Mouse (Mus musculus): ENCODE measurements around the gene Pigc. TPM values are rescaled to one million over a fixed set of nuclear protein-coding genes. Genes with fewer than 3 reads are reported as not detected.

The Pigc gene
- polyA plus RNA-seq, 1 experiment from 2014 or later, result 24.2 TPM

DNA sequence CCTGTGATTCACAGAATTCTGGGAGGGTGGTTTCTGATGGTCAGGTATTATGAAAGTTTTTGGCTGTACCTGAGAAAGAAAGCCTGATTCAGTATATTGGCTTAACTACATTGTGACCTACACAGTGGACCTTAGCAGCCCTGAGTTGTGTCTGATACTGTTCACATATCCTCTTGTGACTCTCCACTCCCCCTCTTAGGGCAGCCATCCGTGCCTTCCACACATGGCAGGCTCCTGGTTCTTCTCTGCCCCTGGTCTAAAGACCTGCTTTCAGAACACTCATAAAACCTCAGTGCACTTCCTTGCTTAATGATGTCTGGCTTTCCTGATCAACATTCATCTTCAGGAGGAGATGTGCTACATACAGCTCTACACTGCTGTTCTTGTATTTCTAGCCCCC lies 16.4 kb upstream of the Pigc start:
- Histone ChIP-seq H3K27me3 (ENCODE audit: low read depth, poor library complexity, severe bottlenecking) (no peaks in the 10 kb centered on the region), H3K36me3 (no peaks in the 10 kb centered on the region), H3K9me3 (replicated peaks) (no peaks in the 10 kb centered on the region), H3K27ac (replicated peaks) (no peak overlapping the region), H3K4me1 (no peaks in the 10 kb centered on the region), H3K4me3 (no peak overlapping the region)
- no peak for DNase-seq (ENCODE audit: low spot score)
- 59% methylated on average over 1 of the region's 1 CpGs for WGBS

DNA sequence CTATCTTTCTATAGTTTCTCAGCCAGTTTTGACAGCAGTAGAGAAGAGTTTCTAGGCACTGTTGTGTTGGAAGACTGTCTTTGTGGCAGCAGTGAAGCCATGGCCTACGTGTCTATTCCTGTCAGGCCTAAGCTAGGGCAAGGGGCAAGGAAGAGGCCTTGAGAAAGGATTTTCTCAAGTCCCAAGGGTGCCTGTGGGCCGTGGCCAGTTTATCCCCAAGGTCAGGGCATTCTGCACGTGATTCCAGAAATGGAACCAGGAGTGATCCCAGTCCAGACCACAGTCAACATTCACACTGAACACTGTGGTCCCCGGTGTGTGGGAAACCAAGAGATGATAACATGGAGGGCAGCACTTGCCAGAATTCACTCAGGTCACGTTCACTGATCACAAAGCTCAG lies 13.1 kb upstream of the Pigc start:
- no peak overlapping the region for H3K27ac ChIP-seq (replicated peaks)
- H3K4me1 ChIP-seq, result no peaks in the 10 kb centered on the region
- no peak for DNase-seq (ENCODE audit: low spot score)
- H3K27me3 ChIP-seq (ENCODE audit: low read depth, poor library complexity, severe bottlenecking), result no peaks in the 10 kb centered on the region
- no peak overlapping the region for H3K4me3 ChIP-seq
- no peaks in the 10 kb centered on the region for H3K9me3 ChIP-seq (replicated peaks)
- 71% methylated on average over 5 of the region's 5 CpGs for WGBS
- H3K36me3 ChIP-seq, result no peaks in the 10 kb centered on the region

DNA sequence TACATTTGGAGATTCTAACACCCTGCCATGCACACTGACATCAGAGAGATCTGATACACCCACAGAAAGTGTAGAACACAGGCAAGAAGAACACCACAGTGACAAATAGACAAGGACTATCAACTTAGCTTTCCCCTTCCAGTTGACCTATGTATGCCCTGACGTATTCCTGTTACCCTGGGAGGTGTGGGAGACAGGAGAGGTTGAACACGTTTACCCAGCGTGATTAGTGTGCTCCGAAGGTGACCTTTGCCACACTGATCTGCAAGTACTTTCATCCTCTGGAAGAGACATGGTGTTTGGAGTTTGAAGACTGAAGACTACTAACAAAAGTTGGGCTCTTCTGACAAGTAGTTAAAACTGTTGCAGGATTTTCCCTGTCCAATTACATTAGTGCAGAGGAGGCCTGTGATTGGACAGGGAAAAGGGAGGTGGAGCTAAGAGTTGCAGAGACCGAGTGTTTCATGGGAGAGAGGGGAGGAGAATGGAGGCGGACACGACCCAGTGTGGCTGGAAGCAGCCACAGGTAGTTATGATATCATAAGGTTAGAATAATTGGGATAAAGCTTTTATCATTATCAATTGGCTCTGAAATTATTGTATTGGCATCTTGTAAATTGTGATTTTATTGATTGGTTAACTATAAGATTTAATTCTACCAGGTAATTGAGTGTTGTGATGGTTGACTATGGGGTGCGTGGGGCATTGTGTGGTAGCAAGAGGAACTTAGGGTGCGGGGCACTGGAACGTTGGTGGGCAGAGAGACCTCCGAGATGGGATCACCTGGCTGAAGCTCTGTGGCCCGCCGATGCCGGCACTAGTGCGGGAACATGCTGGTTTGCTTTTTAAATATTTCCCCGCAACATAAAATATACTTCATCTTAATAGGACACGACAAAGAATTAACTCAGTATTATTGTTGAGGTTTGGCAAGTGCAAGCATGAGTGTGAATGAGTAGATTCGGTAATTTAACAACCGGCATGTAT lies 10.7 kb upstream of the Pigc start:
- Histone ChIP-seq H3K4me3 (no peak overlapping the region), H3K27me3 (ENCODE audit: low read depth, poor library complexity, severe bottlenecking) (no peaks in the 10 kb centered on the region), H3K4me1 (no peaks in the 10 kb centered on the region), H3K36me3 (no peaks in the 10 kb centered on the region), H3K27ac (replicated peaks) (no peak overlapping the region), H3K9me3 (replicated peaks) (no peaks in the 10 kb centered on the region)
- DNase-seq (ENCODE audit: low spot score), result no peak
- 85% methylated on average over 19 of the region's 19 CpGs for WGBS

DNA sequence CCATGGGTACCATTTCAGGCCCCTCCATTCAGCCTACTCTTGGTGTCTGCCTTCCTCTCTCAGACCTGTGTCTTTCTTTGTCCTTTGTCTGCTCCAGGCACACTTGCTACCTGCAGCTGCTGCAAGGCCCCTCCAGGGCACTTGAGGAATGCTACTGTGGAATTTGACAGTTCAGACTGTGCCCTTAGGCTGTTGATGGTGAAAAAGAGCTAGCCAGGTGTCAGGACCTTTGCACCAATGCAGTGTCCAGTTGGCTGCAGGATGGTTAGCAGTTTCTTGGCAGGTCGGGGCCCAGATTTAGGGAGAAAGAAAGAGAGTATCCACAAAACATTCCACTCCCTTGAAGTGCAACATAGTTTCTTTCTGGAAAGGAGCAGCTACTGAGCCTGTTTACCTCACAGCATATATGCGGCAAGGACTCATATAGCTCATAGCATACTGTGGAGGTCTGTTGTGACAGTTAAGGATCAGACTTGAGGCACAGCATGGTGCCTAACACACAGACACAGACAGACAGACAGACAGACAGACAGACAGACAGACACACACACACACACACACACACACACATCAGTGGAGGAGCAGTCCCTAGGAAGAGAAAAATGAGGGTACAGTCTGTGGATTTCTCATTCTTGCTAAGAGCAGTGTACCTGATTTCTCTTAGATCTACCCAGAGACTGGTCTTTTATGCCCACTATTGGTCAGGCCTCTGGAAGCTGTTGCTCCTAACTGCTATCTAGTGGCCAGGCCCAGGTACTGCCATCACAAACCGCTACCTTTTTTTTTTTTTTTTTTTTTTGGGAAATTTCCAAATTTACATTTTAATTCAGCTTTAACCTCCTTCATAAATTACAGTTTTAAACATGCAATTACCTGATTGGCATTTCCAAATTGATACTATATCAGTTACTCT lies 6.3 kb upstream of the Pigc start:
- WGBS, result 56% methylated on average over 3 of the region's 3 CpGs
- Histone ChIP-seq H3K27ac (replicated peaks) (no peak overlapping the region), H3K4me1 (no peaks in the 10 kb centered on the region), H3K4me3 (no peak overlapping the region), H3K9me3 (replicated peaks) (no peaks in the 10 kb centered on the region), H3K27me3 (ENCODE audit: low read depth, poor library complexity, severe bottlenecking) (no peaks in the 10 kb centered on the region), H3K36me3 (no peaks in the 10 kb centered on the region)
- no peak for DNase-seq (ENCODE audit: low spot score)

DNA sequence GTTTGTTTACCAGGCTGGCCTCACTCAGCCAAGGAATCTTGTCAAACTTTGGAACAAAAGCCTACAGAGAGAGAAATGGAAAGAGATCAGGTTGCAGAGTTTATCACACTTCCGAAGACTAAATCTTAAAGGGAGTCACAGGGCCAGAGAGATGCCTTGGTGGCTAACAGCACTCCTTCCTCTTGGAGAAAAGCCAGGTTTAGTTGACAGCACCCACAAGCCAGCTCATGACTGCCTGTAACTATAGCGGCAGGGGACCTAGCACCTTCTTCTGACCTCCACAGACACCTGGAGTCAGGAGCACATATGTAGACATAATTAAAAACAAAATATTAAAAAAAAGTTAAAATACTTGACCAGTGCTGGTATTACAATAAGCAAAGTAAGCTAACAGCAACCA lies 1.1 kb upstream of the Pigc start:
- 87% methylated on average over 2 of the region's 2 CpGs for WGBS
- no peak for DNase-seq (ENCODE audit: low spot score)
- Histone ChIP-seq H3K4me3 (no peak overlapping the region), H3K4me1 (peaks cover 13% of the 10 kb centered on the region), H3K27ac (replicated peaks) (no peak overlapping the region), H3K27me3 (ENCODE audit: low read depth, poor library complexity, severe bottlenecking) (no peaks in the 10 kb centered on the region), H3K36me3 (peaks cover 4% of the 10 kb centered on the region; the same call in 1 of the 2 replicates), H3K9me3 (replicated peaks) (no peaks in the 10 kb centered on the region)

DNA sequence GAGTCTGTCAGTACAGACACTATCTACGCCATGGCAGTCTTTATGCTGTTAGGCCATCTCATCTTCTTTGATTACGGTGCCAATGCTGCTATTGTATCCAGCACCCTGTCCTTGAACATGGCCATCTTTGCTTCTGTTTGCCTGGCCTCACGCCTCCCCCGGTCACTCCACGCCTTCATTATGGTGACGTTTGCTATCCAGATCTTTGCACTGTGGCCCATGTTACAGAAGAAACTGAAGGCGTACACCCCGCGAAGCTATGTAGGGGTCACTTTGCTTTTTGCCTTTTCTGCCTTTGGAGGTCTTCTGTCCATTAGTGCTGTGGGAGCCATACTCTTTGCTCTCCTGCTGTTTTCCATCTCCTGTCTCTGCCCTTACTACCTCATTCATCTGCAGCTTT lies 1.9 kb downstream of the Pigc start:
- Histone ChIP-seq H3K9me3 (replicated peaks) (no peaks in the 10 kb centered on the region), H3K27me3 (ENCODE audit: low read depth, poor library complexity, severe bottlenecking) (no peaks in the 10 kb centered on the region), H3K36me3 (peaks cover 4% of the 10 kb centered on the region; the same call in 1 of the 2 replicates), H3K4me3 (no peak overlapping the region), H3K27ac (replicated peaks) (no peak overlapping the region), H3K4me1 (peaks cover 26% of the 10 kb centered on the region)
- no peak for DNase-seq (ENCODE audit: low spot score)
- WGBS, result 95% methylated on average over 9 of the region's 9 CpGs

DNA sequence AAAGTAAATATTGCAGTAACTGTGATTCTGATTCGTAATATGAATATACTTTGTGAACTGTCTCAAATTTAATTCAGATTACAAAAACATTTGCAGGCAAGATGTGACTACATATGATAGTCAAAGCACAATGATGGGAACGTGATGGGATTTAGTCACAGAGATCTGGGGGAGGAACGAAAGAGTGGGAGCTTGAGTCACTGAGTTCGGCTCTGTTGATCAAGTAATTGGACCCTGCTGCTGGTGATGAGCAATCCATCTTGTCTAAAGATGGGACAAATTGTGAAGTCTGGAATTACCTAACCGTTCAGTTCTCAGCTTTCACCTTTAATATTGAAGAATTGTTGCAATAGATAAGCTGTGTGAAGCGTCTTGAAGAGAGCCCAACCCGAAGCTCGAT lies 3.2 kb downstream of the Pigc start:
- Histone ChIP-seq H3K27me3 (ENCODE audit: low read depth, poor library complexity, severe bottlenecking) (no peaks in the 10 kb centered on the region), H3K4me3 (no peak overlapping the region), H3K36me3 (peaks cover 4% of the 10 kb centered on the region; the same call in 1 of the 2 replicates), H3K27ac (replicated peaks) (no peak overlapping the region), H3K4me1 (peaks cover 31% of the 10 kb centered on the region), H3K9me3 (replicated peaks) (no peaks in the 10 kb centered on the region)
- WGBS, result 94% methylated on average over 8 of the region's 8 CpGs
- DNase-seq (ENCODE audit: low spot score), result no peak

DNA sequence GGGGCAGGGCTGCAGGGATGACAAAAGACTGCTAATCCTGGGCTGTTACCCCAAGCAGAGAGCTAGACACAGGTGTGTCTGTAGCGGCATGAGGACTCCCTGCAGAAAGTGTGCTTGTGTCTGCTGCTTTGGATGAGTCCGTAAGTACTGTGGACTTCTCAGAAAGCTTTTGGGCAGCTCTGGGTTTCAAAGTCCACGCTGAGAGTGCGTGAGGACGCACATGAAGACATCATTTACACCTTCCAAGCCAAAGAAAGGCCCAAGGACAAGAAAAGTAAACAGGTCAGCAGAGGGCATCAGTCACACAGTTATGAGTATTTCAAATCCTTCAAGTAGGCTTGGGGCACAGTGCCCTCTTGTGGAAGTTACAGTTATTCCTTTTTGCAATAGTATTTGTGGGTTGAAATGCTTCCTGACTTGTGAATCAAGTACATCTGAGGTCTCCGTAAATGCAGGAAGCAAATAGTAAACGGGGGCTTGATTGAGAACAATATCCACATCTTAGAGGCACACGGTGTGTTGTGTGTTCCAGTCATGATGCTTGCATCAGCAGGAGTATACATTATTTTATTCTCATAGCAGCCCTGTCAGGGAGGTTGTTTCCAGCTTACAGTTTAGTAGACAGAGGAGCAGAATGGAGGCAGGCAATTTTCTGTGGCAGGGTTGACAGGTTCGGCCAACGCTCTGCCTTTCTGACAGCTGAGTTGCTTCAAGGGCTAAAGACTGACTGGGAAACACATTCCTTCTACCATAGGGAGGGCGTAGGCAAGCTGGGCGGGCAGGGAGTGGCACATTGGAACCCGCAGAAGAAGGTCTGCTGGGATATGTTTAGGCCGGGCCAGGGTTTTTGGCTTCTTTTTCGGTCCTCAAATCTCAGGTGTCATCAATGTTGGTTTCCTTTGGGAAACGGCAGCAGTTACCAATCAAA lies 7.5 kb downstream of the Pigc start:
- no peak overlapping the region for H3K4me3 ChIP-seq
- 51% methylated on average over 16 of the region's 16 CpGs for WGBS

DNA sequence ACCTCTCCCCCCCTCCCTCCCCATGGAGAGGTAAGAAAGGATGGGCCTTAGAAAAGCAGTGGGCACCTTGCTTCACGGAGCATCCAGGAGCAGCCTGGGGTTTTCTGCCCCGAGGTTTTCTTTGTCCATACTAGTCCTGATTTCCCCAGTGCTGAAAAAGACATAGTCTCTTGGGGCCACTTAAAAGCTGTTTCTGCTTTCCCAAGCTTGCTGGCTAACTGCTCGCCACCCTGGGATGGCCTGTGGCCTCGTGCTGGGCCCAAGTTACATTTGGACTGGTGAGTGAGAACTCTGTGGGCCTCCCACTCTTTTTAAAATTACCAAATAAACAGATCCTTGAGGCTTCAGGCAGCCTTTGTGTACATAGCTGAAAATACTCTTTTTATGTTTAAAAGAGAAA lies 8.3 kb downstream of the Pigc start:
- 69% methylated on average over 4 of the region's 4 CpGs for WGBS

More for the DNA sequence above, 7.5 kb downstream of the Pigc start:
- Histone ChIP-seq H3K27ac (replicated peaks) (0 out of 2 replicates have a peak overlapping the region, but pooled peaks have one; percentile 17), H3K4me1 (peaks cover 18% of the 10 kb centered on the region), H3K27me3 (ENCODE audit: low read depth, poor library complexity, severe bottlenecking) (no peaks in the 10 kb centered on the region), H3K9me3 (replicated peaks) (no peaks in the 10 kb centered on the region), H3K36me3 (no peaks in the 10 kb centered on the region)
- DNase-seq (ENCODE audit: low spot score), result peak; percentile 67

DNA sequence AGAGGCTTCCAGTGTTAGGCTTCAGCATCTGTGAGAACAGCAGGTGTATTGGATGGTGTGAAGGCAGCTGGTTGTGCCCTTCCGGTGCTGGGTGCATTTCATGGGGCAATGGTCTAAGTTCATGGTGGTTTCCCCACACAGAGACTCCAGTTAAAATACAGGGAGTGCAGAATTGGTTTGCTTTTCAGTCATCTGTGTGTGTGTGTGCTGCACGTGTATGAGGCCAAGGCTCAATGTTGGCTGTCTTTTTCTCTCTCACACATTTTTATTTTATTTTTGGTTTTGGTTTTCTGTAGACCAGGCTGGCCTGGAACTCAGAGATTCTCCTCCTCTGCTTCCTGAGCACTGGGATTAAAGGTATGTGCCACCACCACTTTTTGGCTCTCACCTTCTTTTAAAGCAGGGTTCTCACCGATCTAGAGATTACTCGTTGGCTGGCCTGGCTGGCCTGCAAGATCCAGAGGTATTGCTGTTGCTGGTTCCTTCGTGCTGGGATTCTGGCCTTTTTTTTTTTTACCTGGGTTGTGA lies 9.3 kb downstream of the Pigc start:
- Histone ChIP-seq H3K4me1 (peaks cover 18% of the 10 kb centered on the region), H3K27ac (replicated peaks) (no peak overlapping the region), H3K9me3 (replicated peaks) (no peaks in the 10 kb centered on the region), H3K36me3 (no peaks in the 10 kb centered on the region), H3K27me3 (ENCODE audit: low read depth, poor library complexity, severe bottlenecking) (no peaks in the 10 kb centered on the region), H3K4me3 (no peak overlapping the region)
- WGBS, result 91% methylated on average over 5 of the region's 5 CpGs
- no peak for DNase-seq (ENCODE audit: low spot score)

More for the DNA sequence above, 8.3 kb downstream of the Pigc start:
- peaks cover 18% of the 10 kb centered on the region for H3K4me1 ChIP-seq
- H3K36me3 ChIP-seq, result no peaks in the 10 kb centered on the region
- DNase-seq (ENCODE audit: low spot score), result no peak
- no peak overlapping the region for H3K27ac ChIP-seq (replicated peaks)
- no peaks in the 10 kb centered on the region for H3K9me3 ChIP-seq (replicated peaks)
- H3K4me3 ChIP-seq, result no peak overlapping the region
- H3K27me3 ChIP-seq (ENCODE audit: low read depth, poor library complexity, severe bottlenecking), result no peaks in the 10 kb centered on the region

DNA sequence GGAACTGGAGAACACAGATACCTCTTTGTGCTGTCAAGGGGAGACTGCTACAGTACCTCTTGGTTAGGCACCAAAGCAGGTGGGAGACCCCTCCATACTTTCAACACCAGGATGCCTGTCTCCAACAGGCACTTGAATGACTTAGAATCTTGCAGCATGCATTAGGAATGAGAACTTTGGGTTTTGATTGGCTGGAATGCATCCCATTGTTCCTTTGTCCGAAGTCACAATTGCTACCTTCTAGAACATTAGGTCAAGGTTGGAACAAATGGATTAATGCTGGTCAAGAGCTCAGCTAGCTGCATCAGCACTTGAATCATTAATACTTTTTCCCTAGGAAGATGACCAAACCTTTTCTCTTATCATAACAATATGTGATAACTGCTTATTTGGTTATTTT lies 10.6 kb downstream of the Pigc start, which contains the start of gene 4930558K02Rik:
Gene 4930558K02Rik (minus strand): TSS at position 101 of the 400 bp plus-strand sequence.
- Histone ChIP-seq H3K9me3 (replicated peaks) (no peaks in the 10 kb centered on the region), H3K27ac (replicated peaks) (no peak within 1 kb of the TSS), H3K36me3 (no peaks in the 10 kb centered on the region), H3K4me3 (no peak within 1 kb of the TSS), H3K27me3 (ENCODE audit: low read depth, poor library complexity, severe bottlenecking) (no peaks in the 10 kb centered on the region), H3K4me1 (peaks cover 14% of the 10 kb centered on the region)
- DNase-seq (ENCODE audit: low spot score), result no peak
- WGBS, result 83% methylated on average over 1 of the region's 1 CpGs
